Mouse (Mus musculus) heart, embryonic 15.5 days (tissue): Measurements from ENCODE around the gene Nmur1. TPM values are rescaled to one million over a fixed set of nuclear protein-coding genes. Genes with fewer than 3 reads are reported as not detected.

Experiments used
- ATAC-seq: fragments of 200-750 bp; cut with Nextera tagmentation; replicated peaks from 2 replicates; pipeline ENCODE4 v1.8.0; 2017; ENCODE audit warnings: low read depth, moderate TSS enrichment; ENCODE audit not compliant: insufficient number of reproducible peaks, insufficient read depth, low FRiP score
- H3K27ac ChIP-seq: fragments of 300-500 bp; sonication (generic); 2 replicates; pipeline ENCODE4 v1.5.1; 2015; ENCODE audit warnings: mild to moderate bottlenecking, inconsistent platforms
- H3K27me3 ChIP-seq: fragments of 300-500 bp; sonication (generic); 2 replicates; pipeline ENCODE4 v1.6.1; 2015; ENCODE audit warnings: inconsistent platforms
- H3K36me3 ChIP-seq: fragments of 300-500 bp; sonication (generic); 2 replicates; pipeline ENCODE4 v1.6.1; 2015; ENCODE audit warnings: mild to moderate bottlenecking, inconsistent platforms
- H3K4me1 ChIP-seq: fragments of 300-500 bp; sonication (generic); replicated peaks from 2 replicates; pipeline ENCODE4 v1.6.1; 2015; ENCODE audit warnings: inconsistent platforms
- H3K4me2 ChIP-seq: fragments of 300-500 bp; sonication (generic); 2 replicates; pipeline ENCODE4 v1.6.1; 2015; ENCODE audit warnings: inconsistent platforms, mild to moderate bottlenecking, moderate library complexity
- H3K4me3 ChIP-seq: fragments of 300-500 bp; sonication (generic); 2 replicates; pipeline ENCODE4 v1.5.1; 2015; ENCODE audit warnings: mild to moderate bottlenecking, inconsistent platforms
- H3K9ac ChIP-seq: fragments of 300-500 bp; sonication (generic); 2 replicates; pipeline ENCODE4 v1.6.1; 2015; ENCODE audit warnings: mild to moderate bottlenecking, inconsistent platforms
- H3K9me3 ChIP-seq: fragments of 300-500 bp; sonication (generic); replicated peaks from 2 replicates; pipeline ENCODE4 v1.6.1; 2016; ENCODE audit warnings: inconsistent platforms
- WGBS: fragments of 180-500 bp; shearing (Covaris S2); methylation state at CpG from one replicate; pipeline ENCODE4 v1.1.7; 2015; ENCODE audit warnings: mixed read lengths; 5-methylcytosine and 5-hydroxymethylcytosine counted together
- polyA plus RNA-seq: library from polyadenylated mRNA; unstranded; fragments of >200 nt; fragmentation: Nextera tagmentation; extraction: Ambion mirVana; gene quantifications from 2 replicates; pipeline ENCODE4 v1.2.1, GENCODE M21; 2015

Gene Nmur1
- polyA plus RNA-seq, 1 experiment from 2014 or later = not detected

- Histone ChIP-seq H3K4me3 (no peak overlapping the region), H3K36me3 (no peaks in the 10 kb centered on the region), H3K4me1 (peaks cover 9% of the 10 kb centered on the region), H3K27me3 (no peaks in the 10 kb centered on the region), H3K4me2 (no peak overlapping the region), H3K9ac (no peak overlapping the region), H3K27ac (no peak overlapping the region), H3K9me3 (no peaks in the 10 kb centered on the region)
- no peak for ATAC-seq
- WGBS = 24% methylated on average over 11 of the region's 11 CpGs
These were observed 1.0 kb downstream of the Nmur1 start for GRCm38 (mm10) chr1:86424835-86425547.

GRCm38 (mm10) chr1:86424336-86424735, 1.7 kb downstream of the Nmur1 start:
- no peak for ATAC-seq
- 79% methylated on average over 1 of the region's 1 CpGs for WGBS
- Histone ChIP-seq H3K9ac (no peak overlapping the region), H3K4me1 (peaks cover 9% of the 10 kb centered on the region), H3K27me3 (no peaks in the 10 kb centered on the region), H3K9me3 (no peaks in the 10 kb centered on the region), H3K27ac (no peak overlapping the region), H3K36me3 (no peaks in the 10 kb centered on the region), H3K4me3 (no peak overlapping the region), H3K4me2 (no peak overlapping the region)

- ATAC-seq = no peak
- Histone ChIP-seq H3K9ac (no peak overlapping the region), H3K4me3 (no peak overlapping the region), H3K9me3 (no peaks in the 10 kb centered on the region), H3K27me3 (no peaks in the 10 kb centered on the region), H3K4me2 (no peak overlapping the region), H3K36me3 (no peaks in the 10 kb centered on the region), H3K4me1 (peaks cover 9% of the 10 kb centered on the region), H3K27ac (no peak overlapping the region)
- 59% methylated on average over 5 of the region's 5 CpGs for WGBS
These were observed 2.1 kb downstream of the Nmur1 start for GRCm38 (mm10) chr1:86423879-86424278.

GRCm38 (mm10) chr1:86421007-86421406, 5.0 kb downstream of the Nmur1 start:
- Histone ChIP-seq H3K27me3 (no peaks in the 10 kb centered on the region), H3K27ac (no peak overlapping the region), H3K9ac (no peak overlapping the region), H3K4me3 (no peak overlapping the region), H3K9me3 (no peaks in the 10 kb centered on the region), H3K4me1 (peaks cover 15% of the 10 kb centered on the region), H3K4me2 (no peak overlapping the region), H3K36me3 (no peaks in the 10 kb centered on the region)
- no peak for ATAC-seq
- 47% methylated on average over 10 of the region's 10 CpGs for WGBS

GRCm38 (mm10) chr1:86416321-86416720, 9.7 kb downstream of the Nmur1 start:
- Histone ChIP-seq H3K9me3 (no peaks in the 10 kb centered on the region), H3K36me3 (no peaks in the 10 kb centered on the region), H3K4me1 (peaks cover 12% of the 10 kb centered on the region; the same call in 1 of the 2 replicates), H3K9ac (no peak overlapping the region), H3K4me3 (no peak overlapping the region), H3K27ac (no peak overlapping the region), H3K27me3 (no peaks in the 10 kb centered on the region), H3K4me2 (no peak overlapping the region)
- ATAC-seq = no peak
- WGBS = 56% methylated on average over 6 of the region's 6 CpGs

GRCm38 (mm10) chr1:86415612-86416184, 10.3 kb downstream of the Nmur1 start:
- no peak overlapping the region for H3K4me3 ChIP-seq
- WGBS = 57% methylated on average over 7 of the region's 7 CpGs
- H3K9me3 ChIP-seq = no peaks in the 10 kb centered on the region
- no peaks in the 10 kb centered on the region for H3K27me3 ChIP-seq
- H3K4me1 ChIP-seq = peaks cover 6% of the 10 kb centered on the region; the same call in 1 of the 2 replicates
- H3K9ac ChIP-seq = no peak overlapping the region
- no peak overlapping the region for H3K27ac ChIP-seq
- no peak overlapping the region for H3K4me2 ChIP-seq
- H3K36me3 ChIP-seq = no peaks in the 10 kb centered on the region
- ATAC-seq = 0 out of 2 replicates have a peak, but pooled peaks have one; percentile 14

- no peak overlapping the region for H3K27ac ChIP-seq
- no peak overlapping the region for H3K4me2 ChIP-seq
- H3K4me3 ChIP-seq = no peak overlapping the region
- ATAC-seq = 0 out of 2 replicates have a peak, but pooled peaks have one; percentile 5
- no peaks in the 10 kb centered on the region for H3K9me3 ChIP-seq
- no peak overlapping the region for H3K9ac ChIP-seq
- WGBS = 51% methylated on average over 2 of the region's 2 CpGs
- no peaks in the 10 kb centered on the region for H3K27me3 ChIP-seq
- H3K4me1 ChIP-seq = peaks cover 6% of the 10 kb centered on the region; the same call in 1 of the 2 replicates
- no peaks in the 10 kb centered on the region for H3K36me3 ChIP-seq
These were observed 10.9 kb downstream of the Nmur1 start for GRCm38 (mm10) chr1:86415144-86415543.

- H3K27ac ChIP-seq = no peak overlapping the region
- H3K36me3 ChIP-seq = no peaks in the 10 kb centered on the region
- 77% methylated on average over 5 of the region's 5 CpGs for WGBS
- peaks cover 6% of the 10 kb centered on the region; the same call in 1 of the 2 replicates for H3K4me1 ChIP-seq
- H3K9me3 ChIP-seq = no peaks in the 10 kb centered on the region
- no peak for ATAC-seq
- H3K4me3 ChIP-seq = no peak overlapping the region
- no peak overlapping the region for H3K4me2 ChIP-seq
- no peaks in the 10 kb centered on the region for H3K27me3 ChIP-seq
- no peak overlapping the region for H3K9ac ChIP-seq
These were observed 11.3 kb downstream of the Nmur1 start for GRCm38 (mm10) chr1:86414715-86415114.

GRCm38 (mm10) chr1:86409476-86409875, 16.6 kb downstream of the Nmur1 start:
- Histone ChIP-seq H3K27me3 (no peaks in the 10 kb centered on the region), H3K4me2 (no peak overlapping the region), H3K4me3 (no peak overlapping the region), H3K4me1 (peaks cover 10% of the 10 kb centered on the region), H3K27ac (no peak overlapping the region), H3K9me3 (no peaks in the 10 kb centered on the region), H3K9ac (no peak overlapping the region), H3K36me3 (no peaks in the 10 kb centered on the region)
- no peak for ATAC-seq
- 94% methylated on average over 2 of the region's 2 CpGs for WGBS

- WGBS = 77% methylated on average over 10 of the region's 10 CpGs
- no peak for ATAC-seq
These were observed 17.5 kb downstream of the Nmur1 start for GRCm38 (mm10) chr1:86408515-86408914.

GRCm38 (mm10) chr1:86406914-86407313, 19.1 kb downstream of the Nmur1 start:
- Histone ChIP-seq H3K9me3 (no peaks in the 10 kb centered on the region), H3K36me3 (no peaks in the 10 kb centered on the region), H3K4me1 (peaks cover 12% of the 10 kb centered on the region), H3K4me3 (no peak overlapping the region), H3K9ac (no peak overlapping the region), H3K27ac (no peak overlapping the region), H3K27me3 (no peaks in the 10 kb centered on the region), H3K4me2 (no peak overlapping the region)
- ATAC-seq = no peak
- 50% methylated on average over 8 of the region's 8 CpGs for WGBS

More at GRCm38 (mm10) chr1:86408515-86408914, 17.5 kb downstream of the Nmur1 start:
- no peaks in the 10 kb centered on the region for H3K27me3 ChIP-seq
- peaks cover 10% of the 10 kb centered on the region for H3K4me1 ChIP-seq
- no peaks in the 10 kb centered on the region for H3K9me3 ChIP-seq
- no peaks in the 10 kb centered on the region for H3K36me3 ChIP-seq
- no peak overlapping the region for H3K4me2 ChIP-seq
- no peak overlapping the region for H3K9ac ChIP-seq
- no peak overlapping the region for H3K4me3 ChIP-seq
- H3K27ac ChIP-seq = no peak overlapping the region

- Histone ChIP-seq H3K36me3 (no peaks in the 10 kb centered on the region), H3K4me2 (no peak overlapping the region), H3K4me1 (peaks cover 12% of the 10 kb centered on the region), H3K9ac (no peak overlapping the region), H3K9me3 (no peaks in the 10 kb centered on the region), H3K4me3 (no peak overlapping the region), H3K27ac (no peak overlapping the region), H3K27me3 (no peaks in the 10 kb centered on the region)
- ATAC-seq = no peak
- WGBS = 65% methylated on average over 4 of the region's 4 CpGs
These were observed 19.7 kb downstream of the Nmur1 start for GRCm38 (mm10) chr1:86406313-86406712.
